Mouse (Mus musculus): Measurements from ENCODE around the gene Asgr2. TPM values are rescaled to one million over a fixed set of nuclear protein-coding genes. Genes with fewer than 3 reads are reported as not detected.

Asgr2 gene
- not detected for total RNA-seq (2023)

DNA sequence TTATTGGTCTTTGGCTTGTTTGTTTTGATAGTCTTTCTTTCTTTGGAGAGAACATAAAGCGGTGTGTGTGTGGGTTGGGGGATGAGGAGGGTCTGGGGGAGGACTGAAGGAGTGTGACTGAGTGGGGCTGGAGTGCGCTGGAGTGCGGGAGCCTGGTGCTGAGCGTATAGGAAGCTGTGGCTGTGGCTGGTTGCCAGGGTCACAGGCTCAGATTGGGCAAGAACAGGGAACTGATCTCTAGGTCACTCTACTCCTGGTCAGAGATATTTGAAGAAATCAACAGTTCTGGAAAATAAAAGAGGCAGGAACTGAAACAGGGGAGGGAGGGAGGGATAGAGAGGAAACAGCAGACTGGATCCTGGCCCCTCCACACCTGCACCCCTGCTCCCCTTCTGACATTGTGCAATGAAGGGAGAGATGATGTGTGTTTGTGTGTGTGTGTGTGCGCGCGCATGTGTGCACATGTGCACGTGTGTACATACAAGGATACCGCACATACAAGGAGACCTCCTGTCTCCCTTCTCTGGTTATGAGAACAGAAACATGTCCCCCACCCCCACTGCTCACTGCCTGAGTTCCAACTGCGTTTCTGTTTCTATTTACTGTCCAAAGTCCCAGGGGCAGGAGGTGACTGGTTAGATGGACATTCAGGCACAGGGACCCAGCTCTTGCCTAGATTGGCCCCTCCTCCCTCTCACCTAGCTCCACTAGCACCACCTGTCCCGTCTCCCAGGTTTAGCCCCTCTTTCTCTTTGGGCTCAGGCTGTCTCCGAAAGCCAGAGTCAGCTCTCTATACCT lies at the start of gene Asgr2:
Gene Asgr2, plus strand, starts transcription at position 659 of the 798 bp plus-strand sequence.

DNA sequence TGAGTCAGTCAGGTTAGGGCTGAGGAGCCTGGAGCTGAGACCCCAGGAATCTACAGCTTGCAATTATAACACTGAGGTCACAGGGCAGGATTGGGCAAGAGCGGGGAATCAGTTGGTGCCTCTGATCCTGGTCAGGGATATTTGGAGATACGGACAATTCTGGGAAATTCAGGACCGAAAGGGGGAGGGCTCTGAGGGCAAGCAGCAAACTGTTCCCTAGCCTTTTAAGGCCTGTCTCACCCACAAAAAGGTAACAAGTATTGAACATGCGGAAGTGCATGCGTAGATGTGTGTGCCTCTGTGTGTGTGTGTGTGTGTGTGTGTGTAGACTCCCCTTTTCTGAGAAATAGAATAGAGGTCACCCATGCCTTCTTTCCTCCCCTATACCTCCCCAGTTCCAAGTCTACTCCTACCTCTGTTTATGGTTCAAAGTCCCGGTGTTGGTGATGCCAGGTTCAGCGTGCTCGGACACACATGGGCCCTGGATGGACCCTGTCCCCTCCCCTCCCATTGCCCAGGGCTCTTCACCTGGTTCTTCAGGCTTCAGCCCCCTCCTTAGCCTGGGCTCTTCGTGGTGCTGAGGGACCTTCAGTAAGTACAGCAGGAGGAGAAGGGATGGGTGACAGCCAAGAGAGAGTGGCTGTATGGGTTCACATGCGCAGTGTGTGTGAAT lies 38.4 kb upstream of the Asgr2 start, which contains the start of gene Asgr1:
Gene Asgr1, plus strand, starts transcription at position 188 of the 673 bp plus-strand sequence.

DNA sequence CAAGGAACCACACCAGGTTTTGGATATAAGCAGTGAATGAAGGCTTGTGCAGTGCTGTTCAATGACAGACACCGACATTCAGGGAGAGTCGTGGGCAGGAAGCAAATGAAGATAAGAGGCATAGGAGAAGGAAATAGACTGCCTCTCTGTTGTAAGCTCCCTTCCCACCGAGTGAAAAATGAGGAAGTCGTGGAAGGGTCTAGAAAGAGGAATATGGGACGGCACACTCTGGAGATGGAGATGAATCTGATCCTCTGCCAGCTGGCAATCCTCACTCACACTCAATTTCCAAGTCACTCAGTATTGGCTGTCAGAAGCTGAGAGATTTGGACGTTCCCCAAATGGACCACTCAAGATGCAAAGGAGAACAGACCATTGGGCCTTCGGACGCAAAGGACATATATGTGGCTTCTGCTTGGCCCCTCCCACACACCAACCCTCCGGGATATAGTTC lies 37.5 kb downstream of the Asgr2 start, which contains the start of gene Mgl2:
Gene Mgl2, plus strand, starts transcription at position 404 of the 454 bp plus-strand sequence.

Other genes starting within 250 kb of the Asgr2 start
- gene Plscr3, start 246.3 kb upstream of the Asgr2 start, total RNA-seq (2023): 10 to 100 TPM; 13.7 to 17.8 TPM
- gene Tnk1, start 233.9 kb upstream of the Asgr2 start, total RNA-seq (2023): not detected
- gene Tmem95, start 214.6 kb upstream of the Asgr2 start, total RNA-seq (2023): not detected
- gene Kctd11, start 211.2 kb upstream of the Asgr2 start, total RNA-seq (2023): 1 to 10 TPM; 1.5 to 2.1 TPM
- 100 to 1,000 TPM; 462 TPM for gene Acap1, start 197.1 kb upstream of the Asgr2 start, total RNA-seq (2023)
- gene 2810408A11Rik, start 191.7 kb upstream of the Asgr2 start, total RNA-seq (2023): 1 to 10 TPM; 3.5 to 3.6 TPM
- gene Neurl4, start 191.6 kb upstream of the Asgr2 start, total RNA-seq (2023): 10 to 100 TPM; 64.4 to 66.0 TPM
- gene Gps2, start 178.8 kb upstream of the Asgr2 start, total RNA-seq (2023): 100 to 1,000 TPM; 132 to 133 TPM
- 100 to 1,000 TPM; 389 to 417 TPM for gene Eif5a, start 170.7 kb upstream of the Asgr2 start, total RNA-seq (2023)
- gene Ybx2, start 156.8 kb upstream of the Asgr2 start, total RNA-seq (2023): not detected
- not detected for gene Slc2a4, start 144.5 kb upstream of the Asgr2 start, total RNA-seq (2023)
- gene Cldn7, start 127.9 kb upstream of the Asgr2 start, total RNA-seq (2023): not detected
- gene Ctdnep1, start 111.5 kb upstream of the Asgr2 start, total RNA-seq (2023): 100 to 1,000 TPM; 113 to 123 TPM
- 10 to 100 TPM; 36.1 to 48.5 TPM for gene Elp5, start 110.1 kb upstream of the Asgr2 start, total RNA-seq (2023)
- gene Gabarap, start 101.5 kb upstream of the Asgr2 start, total RNA-seq (2023): 100 to 1,000 TPM; 182 to 187 TPM
- gene Phf23, start 96.9 kb upstream of the Asgr2 start, total RNA-seq (2023): 10 to 100 TPM; 64.4 to 67.2 TPM
- gene Dvl2, start 92.0 kb upstream of the Asgr2 start, total RNA-seq (2023): 10 to 100 TPM; 40.8 to 42.1 TPM
- 10 to 100 TPM; 62.0 to 75.3 TPM for gene Acadvl, start 77.2 kb upstream of the Asgr2 start, total RNA-seq (2023)
- gene Dlg4, start 75.7 kb upstream of the Asgr2 start, total RNA-seq (2023): 10 to 100 TPM; 36.4 to 38.1 TPM
- not detected for gene Asgr1, start 38.6 kb upstream of the Asgr2 start, total RNA-seq (2023)
- not detected for gene Mgl2, start 37.7 kb downstream of the Asgr2 start, total RNA-seq (2023)
- under 1 TPM in 1 of 2 experiments, not detected in 1; 0.99 TPM for gene Clec10a, start 63.6 kb downstream of the Asgr2 start, total RNA-seq (2023)
- not detected for gene Slc16a11, start 120.1 kb downstream of the Asgr2 start, total RNA-seq (2023)
- 1 to 10 TPM; 2.6 to 3.1 TPM for gene Slc16a13, start 128.4 kb downstream of the Asgr2 start, total RNA-seq (2023)
- gene Bcl6b, start 137.2 kb downstream of the Asgr2 start, total RNA-seq (2023): under 1 TPM in 1 of 2 experiments, not detected in 1; 0.15 TPM
- 10 to 100 TPM; 67.4 to 73.0 TPM for gene 0610010K14Rik, start 145.3 kb downstream of the Asgr2 start, total RNA-seq (2023)
- gene Gm21988, start 147.2 kb downstream of the Asgr2 start, total RNA-seq (2023): 1 to 10 TPM; 3.9 to 5.7 TPM
- 10 to 100 TPM; 70.1 TPM for gene Rnasek, start 147.2 kb downstream of the Asgr2 start, total RNA-seq (2023)
- not detected for gene Alox12, start 162.7 kb downstream of the Asgr2 start, total RNA-seq (2023)
- gene Alox12e, start 230.0 kb downstream of the Asgr2 start, total RNA-seq (2023): not detected

Data from T-cell, adult 66 days (primary cell).